Mouse (Mus musculus): ENCODE measurements around the gene Blnk. TPM values are rescaled to one million over a fixed set of nuclear protein-coding genes. Genes with fewer than 3 reads are reported as not detected.

Blnk gene
- polyA plus RNA-seq, 1 experiment from 2014 or later = 4.9 TPM

DNA sequence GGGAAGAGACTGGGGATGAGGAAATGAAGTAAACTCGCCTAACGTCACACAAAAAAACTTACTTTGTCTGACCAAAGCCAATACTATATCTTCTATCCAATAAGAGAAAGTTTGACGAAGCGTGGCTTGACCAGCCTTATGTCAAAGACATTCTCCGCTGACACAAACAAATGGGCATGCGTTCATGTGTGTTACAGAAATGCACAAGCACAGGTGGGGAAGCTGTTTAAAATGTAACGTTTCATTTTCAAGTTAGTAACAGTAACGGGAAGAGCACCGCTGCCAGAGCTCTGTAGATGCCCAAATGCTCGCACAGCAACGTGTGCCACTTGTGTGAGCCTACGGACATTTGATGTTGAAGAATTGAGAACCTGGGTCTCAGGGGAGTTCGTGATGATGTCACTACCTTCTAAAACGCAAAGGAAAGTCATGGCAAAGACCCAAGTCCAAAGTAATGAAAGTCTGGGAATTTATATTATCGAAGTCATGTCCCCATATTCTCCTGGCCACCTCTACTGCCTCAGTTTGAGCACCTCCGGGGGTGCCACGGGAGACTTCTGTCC is 3.5 kb downstream of the Blnk start:
- Histone ChIP-seq H3K27me3 (ENCODE audit: insufficient read depth, low read length) (no peaks in the 10 kb centered on the region), H3K4me3 (ENCODE audit: low read depth, low read length) (no peak overlapping the region), H3K27ac (ENCODE audit: low read depth) (no peak overlapping the region), H3K4me1 (ENCODE audit: insufficient read depth) (no peaks in the 10 kb centered on the region), H3K9ac (replicated peaks) (no peak overlapping the region), H3K9me3 (ENCODE audit: low read length) (no peaks in the 10 kb centered on the region), H3K36me3 (replicated peaks; ENCODE audit: insufficient read depth, low read length) (no peaks in the 10 kb centered on the region), H3K4me2 (ENCODE audit: low read depth, low read length) (peak overlapping the region; percentile 38; the same call in 1 of the 2 replicates)
- no peak for TF ChIP-seq CTCF (IDR thresholded peaks at IDR 0.05; ENCODE audit: low read depth)
- no peak for TF ChIP-seq EP300 (IDR thresholded peaks at IDR 0.05; ENCODE audit: low read depth)
- DNase-seq (no peak), ATAC-seq (no peak)
- 79% methylated on average over 17 of the region's 17 CpGs for WGBS (ENCODE audit: insufficient replicate concordance)

- Histone ChIP-seq H3K9ac (replicated peaks) (no peak overlapping the region), H3K4me3 (ENCODE audit: low read depth, low read length) (no peak overlapping the region), H3K27me3 (ENCODE audit: insufficient read depth, low read length) (no peaks in the 10 kb centered on the region), H3K9me3 (ENCODE audit: low read length) (no peaks in the 10 kb centered on the region), H3K27ac (ENCODE audit: low read depth) (no peak overlapping the region), H3K4me2 (ENCODE audit: low read depth, low read length) (no peak overlapping the region), H3K36me3 (replicated peaks; ENCODE audit: insufficient read depth, low read length) (no peaks in the 10 kb centered on the region), H3K4me1 (ENCODE audit: insufficient read depth) (no peaks in the 10 kb centered on the region)
- no peak for TF ChIP-seq CTCF (IDR thresholded peaks at IDR 0.05; ENCODE audit: low read depth)
- ATAC-seq (no peak), DNase-seq (no peak)
- WGBS (ENCODE audit: insufficient replicate concordance) = 78% methylated on average over 9 of the region's 9 CpGs
Measured at GRCm38 (mm10) chr19:40989961-40990600, 4.3 kb downstream of the Blnk start.

DNA sequence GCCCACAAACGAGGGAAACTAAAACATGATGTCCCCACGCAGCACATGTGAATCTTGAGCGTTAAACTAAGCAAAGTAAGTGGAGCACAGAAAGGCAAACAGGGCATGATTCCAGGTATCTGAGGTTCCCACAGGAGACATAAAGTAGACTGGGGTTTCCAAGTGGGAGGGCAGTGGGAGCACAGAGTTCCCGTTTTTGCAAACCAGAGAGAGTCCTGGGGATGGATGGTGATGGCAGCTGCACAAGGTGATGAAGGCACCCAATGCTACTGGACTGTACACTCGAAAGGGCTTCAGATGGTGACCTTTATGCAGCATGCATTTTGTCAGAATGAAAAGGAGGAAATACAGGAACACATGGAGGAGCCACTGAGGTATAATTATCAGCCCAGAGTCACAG is 5.5 kb downstream of the Blnk start:
- Histone ChIP-seq H3K27ac (ENCODE audit: low read depth) (no peak overlapping the region), H3K4me3 (ENCODE audit: low read depth, low read length) (no peak overlapping the region), H3K4me1 (ENCODE audit: insufficient read depth) (no peaks in the 10 kb centered on the region), H3K4me2 (ENCODE audit: low read depth, low read length) (no peak overlapping the region), H3K36me3 (replicated peaks; ENCODE audit: insufficient read depth, low read length) (no peaks in the 10 kb centered on the region), H3K9ac (replicated peaks) (no peak overlapping the region), H3K9me3 (ENCODE audit: low read length) (no peaks in the 10 kb centered on the region), H3K27me3 (ENCODE audit: insufficient read depth, low read length) (no peaks in the 10 kb centered on the region)
- 62% methylated on average over 5 of the region's 5 CpGs for WGBS (ENCODE audit: insufficient replicate concordance)
- ATAC-seq (no peak), DNase-seq (no peak)
- TF ChIP-seq CTCF (IDR thresholded peaks at IDR 0.05; ENCODE audit: low read depth) (no peak), EP300 (IDR thresholded peaks at IDR 0.05; ENCODE audit: low read depth) (no peak)

- no peak overlapping the region for H3K4me3 ChIP-seq (ENCODE audit: low read depth, low read length)
- H3K9ac ChIP-seq (replicated peaks) = no peak overlapping the region
- DNase-seq (no peak), ATAC-seq (no peak)
- no peaks in the 10 kb centered on the region for H3K36me3 ChIP-seq (replicated peaks; ENCODE audit: insufficient read depth, low read length)
- H3K9me3 ChIP-seq (ENCODE audit: low read length) = no peaks in the 10 kb centered on the region
- WGBS (ENCODE audit: insufficient replicate concordance) = 83% methylated on average over 1 of the region's 1 CpGs
- no peaks in the 10 kb centered on the region for H3K4me1 ChIP-seq (ENCODE audit: insufficient read depth)
- no peak for TF ChIP-seq EP300 (IDR thresholded peaks at IDR 0.05; ENCODE audit: low read depth)
- no peak for TF ChIP-seq CTCF (IDR thresholded peaks at IDR 0.05; ENCODE audit: low read depth)
- no peaks in the 10 kb centered on the region for H3K27me3 ChIP-seq (ENCODE audit: insufficient read depth, low read length)
- H3K27ac ChIP-seq (ENCODE audit: low read depth) = no peak overlapping the region
- no peak overlapping the region for H3K4me2 ChIP-seq (ENCODE audit: low read depth, low read length)
Measured at GRCm38 (mm10) chr19:40984536-40984935, 9.8 kb downstream of the Blnk start.

GRCm38 (mm10) chr19:40980671-40981070 is 13.7 kb downstream of the Blnk start:
- ATAC-seq (no peak), DNase-seq (no peak)
- 62% methylated on average over 5 of the region's 5 CpGs for WGBS (ENCODE audit: insufficient replicate concordance)
- Histone ChIP-seq H3K36me3 (replicated peaks; ENCODE audit: insufficient read depth, low read length) (no peaks in the 10 kb centered on the region), H3K27me3 (ENCODE audit: insufficient read depth, low read length) (no peaks in the 10 kb centered on the region), H3K9me3 (ENCODE audit: low read length) (no peaks in the 10 kb centered on the region), H3K27ac (ENCODE audit: low read depth) (no peak overlapping the region), H3K4me1 (ENCODE audit: insufficient read depth) (peaks cover 4% of the 10 kb centered on the region; the same call in 1 of the 2 replicates), H3K4me3 (ENCODE audit: low read depth, low read length) (no peak overlapping the region), H3K9ac (replicated peaks) (no peak overlapping the region), H3K4me2 (ENCODE audit: low read depth, low read length) (no peak overlapping the region)
- TF ChIP-seq EP300 (IDR thresholded peaks at IDR 0.05; ENCODE audit: low read depth) (no peak), CTCF (IDR thresholded peaks at IDR 0.05; ENCODE audit: low read depth) (no peak)

- no peak for ATAC-seq
- no peaks in the 10 kb centered on the region for H3K9me3 ChIP-seq (ENCODE audit: low read length)
- no peak overlapping the region for H3K27ac ChIP-seq (ENCODE audit: low read depth)
- H3K36me3 ChIP-seq (replicated peaks; ENCODE audit: insufficient read depth, low read length) = no peaks in the 10 kb centered on the region
- peaks cover 4% of the 10 kb centered on the region; the same call in 1 of the 2 replicates for H3K4me1 ChIP-seq (ENCODE audit: insufficient read depth)
- H3K27me3 ChIP-seq (ENCODE audit: insufficient read depth, low read length) = no peaks in the 10 kb centered on the region
- no peak for TF ChIP-seq EP300 (IDR thresholded peaks at IDR 0.05; ENCODE audit: low read depth)
- no peak for TF ChIP-seq CTCF (IDR thresholded peaks at IDR 0.05; ENCODE audit: low read depth)
- H3K9ac ChIP-seq (replicated peaks) = no peak overlapping the region
- no peak overlapping the region for H3K4me3 ChIP-seq (ENCODE audit: low read depth, low read length)
- no peak for DNase-seq
- no peak overlapping the region for H3K4me2 ChIP-seq (ENCODE audit: low read depth, low read length)
- WGBS (ENCODE audit: insufficient replicate concordance) = 54% methylated on average over 5 of the region's 5 CpGs
Measured at GRCm38 (mm10) chr19:40978026-40978425, 16.3 kb downstream of the Blnk start.
